Mouse (Mus musculus) spleen, embryonic (tissue): ENCODE data around the gene Gna15.

ENCODE experiments used
- CTCF ChIA-PET: fragments of 350-600 bp; sonication (Branson Sonifier 250); formaldehyde crosslinking; loops from one replicate; lab custom pipeline; 2022; lab: Charles Lee

Gene Gna15

GRCm38 (mm10) chr10:81524051-81524605 is at the start of gene Gna15:
TSS of gene Gna15 (minus strand) at chr10:81524225.
- CTCF ChIA-PET, result interaction anchor here (0.7 to 0.8 kb wide), 3 partner anchors 27 to 497 kb away, joined by 3 read pairs; no protein-coding TSS in a partner anchor

- CTCF ChIA-PET, result no interaction called here
These were observed 49.0 kb upstream of the Gna15 start for GRCm38 (mm10) chr10:81572975-81573374.

GRCm38 (mm10) chr10:81572133-81572671 is 48.2 kb upstream of the Gna15 start:
- CTCF ChIA-PET, result no interaction called here

DNA sequence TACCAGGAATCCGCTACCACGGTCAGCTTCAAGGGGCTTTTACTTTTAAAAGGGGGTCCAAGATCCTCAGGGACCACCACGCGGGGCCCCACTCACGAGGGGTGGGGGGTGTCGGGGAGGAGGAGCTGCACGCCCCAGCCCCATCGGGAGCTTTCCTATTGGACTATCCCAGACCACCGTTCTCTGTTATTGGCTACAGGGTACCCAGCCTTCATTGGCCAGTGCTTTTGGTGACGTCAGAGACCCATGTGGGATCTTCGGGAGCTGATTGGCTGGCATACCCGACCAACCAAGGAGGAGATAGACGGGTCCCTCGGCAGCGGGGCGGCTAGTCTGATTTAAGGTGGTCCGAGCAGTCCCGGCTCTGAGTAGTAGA is 47.5 kb upstream of the Gna15 start:
- CTCF ChIA-PET, result interaction anchor here (1.3 to 1.5 kb wide), 2 partner anchors 29 to 34 kb away, joined by 3 to 4 read pairs; partner anchors contain the start of gene Tle6

GRCm38 (mm10) chr10:81570831-81571500 is 46.9 kb upstream of the Gna15 start:
- CTCF ChIA-PET, result interaction anchor here (0.6 to 1.5 kb wide), 3 partner anchors 29 to 137 kb away, joined by 3 to 4 read pairs (median 4); partner anchors contain the start of gene Tle6

GRCm38 (mm10) chr10:81570238-81570800 is 46.3 kb upstream of the Gna15 start:
- CTCF ChIA-PET, result interaction anchor here (0.6 to 1.5 kb wide), 4 partner anchors 9 to 136 kb away, joined by 3 to 4 read pairs (median 4); partner anchors contain the start of gene Tle6

GRCm38 (mm10) chr10:81569507-81570237 is 45.6 kb upstream of the Gna15 start:
- CTCF ChIA-PET, result interaction anchor here (0.8 kb wide), 2 partner anchors 8 to 19 kb away, joined by 3 read pairs; no protein-coding TSS in a partner anchor

- CTCF ChIA-PET, result interaction anchor here (0.8 kb wide), 1 partner anchor 18 kb away, joined by 3 read pairs; no protein-coding TSS in a partner anchor
These were observed 44.6 kb upstream of the Gna15 start for GRCm38 (mm10) chr10:81568381-81569191.

GRCm38 (mm10) chr10:81565257-81566228 is 41.5 kb upstream of the Gna15 start:
- CTCF ChIA-PET, result interaction anchor here (0.6 to 1.2 kb wide), 3 partner anchors 9 to 1502 kb away, joined by 3 to 5 read pairs (median 3); partner anchors contain the start of gene Tle2

DNA sequence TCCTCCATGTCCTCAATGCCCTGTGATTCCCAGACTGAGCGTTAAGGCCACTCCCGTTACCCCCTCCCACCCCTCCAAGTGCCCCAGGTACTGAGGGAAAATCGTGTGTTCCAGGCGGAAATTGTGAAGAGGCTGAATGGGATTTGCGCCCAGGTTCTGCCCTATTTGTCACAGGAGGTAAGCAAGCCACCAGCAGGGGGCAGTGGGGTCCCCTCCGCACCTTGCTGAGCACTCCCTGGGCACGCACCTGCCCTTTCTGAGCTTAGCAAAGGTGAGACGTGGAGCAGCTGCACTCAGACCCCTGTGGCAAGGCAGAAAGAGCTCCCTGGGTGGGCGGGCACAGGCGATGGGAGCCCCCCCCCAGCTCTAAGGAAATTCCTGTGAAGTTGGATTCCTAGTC is 40.7 kb upstream of the Gna15 start:
- CTCF ChIA-PET, result interaction anchor here (0.6 to 1.2 kb wide), 3 partner anchors 9 to 1503 kb away, joined by 3 to 5 read pairs (median 3); partner anchors contain the start of gene Tle2

DNA sequence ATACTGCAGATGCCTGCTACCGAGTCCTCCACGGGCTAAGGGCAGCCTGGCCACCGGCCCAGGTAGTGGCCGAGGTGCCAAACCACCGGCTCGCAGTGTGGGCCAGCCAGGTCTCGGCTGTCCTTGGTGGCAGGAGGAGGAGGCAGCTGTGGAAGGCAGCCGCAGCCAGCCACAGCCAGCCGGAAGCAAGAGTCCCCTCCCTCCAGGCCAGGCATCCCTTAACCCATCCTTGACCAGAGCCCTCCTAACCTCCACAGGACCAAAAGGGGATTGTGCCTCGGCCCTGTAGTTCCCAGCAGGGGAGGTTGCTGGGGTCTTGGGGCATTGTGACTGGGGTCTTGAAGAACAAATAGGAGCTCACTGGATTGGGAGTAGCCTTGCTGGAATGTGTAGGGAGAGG is 40.2 kb upstream of the Gna15 start:
- CTCF ChIA-PET, result interaction anchor here (0.6 to 1.2 kb wide), 5 partner anchors 10 to 1798 kb away, joined by 3 to 24 read pairs (median 5); partner anchors contain the start of gene Tle2

GRCm38 (mm10) chr10:81563481-81563880 is 39.5 kb upstream of the Gna15 start:
- CTCF ChIA-PET, result interaction anchor here (0.6 kb wide), 1 partner anchor 11 kb away, joined by 9 read pairs; no protein-coding TSS in a partner anchor

- CTCF ChIA-PET, result interaction anchor here (0.6 to 1.2 kb wide), 2 partner anchors 9 to 68 kb away, joined by 3 to 16 read pairs; no protein-coding TSS in a partner anchor
These were observed 38.4 kb upstream of the Gna15 start for GRCm38 (mm10) chr10:81562411-81562810.

- CTCF ChIA-PET, result interaction anchor here (0.6 to 0.7 kb wide), 2 partner anchors 10 to 14 kb away, joined by 3 to 8 read pairs; no protein-coding TSS in a partner anchor
These were observed 36.9 kb upstream of the Gna15 start for GRCm38 (mm10) chr10:81560719-81561459.

GRCm38 (mm10) chr10:81559627-81560539 is 35.9 kb upstream of the Gna15 start:
- CTCF ChIA-PET, result interaction anchor here (0.6 kb wide), 1 partner anchor 10 kb away, joined by 3 read pairs; no protein-coding TSS in a partner anchor

DNA sequence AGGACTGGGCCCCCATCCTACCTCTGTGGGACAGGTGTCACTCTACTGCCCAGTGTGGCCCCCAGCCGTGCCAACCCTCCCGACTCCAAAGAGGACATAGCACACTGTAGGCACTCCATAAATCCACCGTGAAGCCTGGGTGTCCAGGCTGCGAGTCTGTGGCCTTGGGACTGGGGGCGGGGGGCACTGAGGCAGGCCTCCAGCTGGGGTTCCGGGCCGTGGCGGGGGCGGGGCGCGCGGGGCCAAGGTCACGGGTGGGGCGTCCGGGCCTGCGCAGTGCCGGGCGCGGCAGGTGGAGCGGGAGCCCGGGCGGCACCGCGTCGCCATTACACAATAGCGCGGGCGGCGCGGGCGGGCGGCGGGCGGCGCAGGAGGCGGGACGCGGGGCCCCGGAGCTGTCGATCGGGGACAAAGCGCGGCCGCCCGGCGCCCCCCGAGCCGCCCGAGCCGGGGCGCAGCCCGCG is 35.2 kb upstream of the Gna15 start, which contains the start of gene Aes:
Aes (plus strand) TSS at position 326 of the 464 bp plus-strand sequence.
- CTCF ChIA-PET, result interaction anchor here (0.6 kb wide), 1 partner anchor 9 kb away, joined by 3 read pairs; no protein-coding TSS in a partner anchor
